In the genomic region with DNA sequence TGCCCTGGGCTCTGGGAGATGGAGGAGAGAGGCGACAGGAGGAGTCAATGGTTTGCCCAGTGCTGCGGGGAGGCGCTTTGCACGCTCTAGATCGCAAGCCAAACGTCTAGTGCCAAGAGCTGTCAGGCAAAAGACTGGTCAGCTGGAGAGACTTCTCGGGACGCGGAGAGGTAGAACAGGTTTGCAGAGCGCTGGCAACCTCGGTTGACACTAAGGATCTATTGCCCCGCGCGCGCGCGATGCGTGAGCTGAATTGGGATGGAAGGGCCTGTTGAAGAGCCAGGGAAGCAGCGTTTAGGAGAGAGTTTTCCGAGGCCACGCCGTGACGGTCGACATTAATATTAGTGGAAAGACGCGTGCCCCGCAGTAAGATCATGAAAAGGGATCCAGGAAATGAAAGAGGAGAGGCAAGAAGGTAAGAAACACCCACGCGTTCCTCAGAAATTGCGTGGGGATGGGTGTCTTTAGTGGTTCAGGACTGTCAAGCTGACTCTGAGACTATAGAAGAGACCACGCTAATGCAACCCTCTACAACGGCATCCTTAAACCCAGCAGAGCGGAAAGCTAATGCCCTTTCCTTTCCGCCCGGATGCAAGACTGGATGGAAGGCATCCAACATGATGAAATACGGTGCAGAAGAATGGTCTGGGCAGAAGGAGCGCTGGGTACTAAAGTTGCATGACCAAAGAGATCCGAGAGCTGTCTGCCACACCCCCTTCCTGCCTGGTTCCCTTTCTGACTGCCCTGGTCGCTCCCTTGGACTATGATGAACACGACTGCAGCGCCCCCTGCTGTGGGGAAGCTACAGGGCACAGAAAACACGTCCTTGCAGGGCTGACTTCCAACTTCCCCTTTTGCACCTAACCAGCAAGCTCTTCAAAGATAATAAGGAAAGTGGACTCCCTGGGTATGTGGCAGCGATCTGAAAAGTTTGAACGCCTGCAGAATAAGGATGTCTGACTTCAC, we compare ENCODE assay signal across 8 mouse cellular contexts. TPM values are rescaled to one million over a fixed set of nuclear protein-coding genes. Genes with fewer than 3 reads are reported as not detected.
DNase-seq lines count a peak whose midpoint lies in the region; ATAC-seq and TF ChIP-seq lines count a peak whose summit lies in the region.

No protein-coding gene starts in this region.

- H3K27me3 ChIP-seq in heart, embryonic 10.5 days (ENCODE audit: insufficient read depth, poor library complexity, severe bottlenecking), result no peaks in the 10 kb centered on the region
- H3K27me3 ChIP-seq in kidney, embryonic 15.5 days, result 0 out of 2 replicates have a peak, but pooled peaks cover 2% of the 10 kb centered on the region

- peaks cover 15% of the 10 kb centered on the region for H3K4me1 ChIP-seq in bone marrow macrophage, adult 2 months (ENCODE audit: control insufficient read depth, insufficient read depth, low read length)
- H3K4me1 ChIP-seq in embryonic fibroblast, embryonic 13.5 days (ENCODE audit: control insufficient read depth, insufficient read depth, low read length), result 0 out of 2 replicates have a peak, but pooled peaks cover 3% of the 10 kb centered on the region
- peaks cover 12% of the 10 kb centered on the region; the same call in 1 of the 2 replicates for H3K4me1 ChIP-seq in heart, embryonic 10.5 days
- peaks cover 38% of the 10 kb centered on the region for H3K4me1 ChIP-seq in kidney, embryonic 15.5 days

- ATAC-seq in kidney, embryonic 15.5 days (replicated peaks; ENCODE audit: low FRiP score), result peak; percentile 87
- peak; percentile 92 for ATAC-seq in monocyte, adult 5-6 weeks (replicated peaks; ENCODE audit: insufficient number of reproducible peaks, low FRiP score, low TSS enrichment, poor library complexity, severe bottlenecking)

- peak overlapping the region; percentile 91 for H3K4me2 ChIP-seq in kidney, embryonic 15.5 days

- H3K9ac ChIP-seq in kidney, embryonic 15.5 days, result peak overlapping the region; percentile 76

- H3K9me3 ChIP-seq in heart, embryonic 10.5 days, result no peaks in the 10 kb centered on the region
- H3K9me3 ChIP-seq in kidney, embryonic 15.5 days (replicated peaks), result no peaks in the 10 kb centered on the region

- peak; percentile 58 for TF ChIP-seq CTCF in bone marrow macrophage, adult 2 months (IDR thresholded peaks at IDR 0.05; ENCODE audit: low read depth, low read length)
- peak; percentile 91 for TF ChIP-seq CTCF in embryonic fibroblast, embryonic 13.5 days (IDR thresholded peaks at IDR 0.05; ENCODE audit: borderline replicate concordance, insufficient read depth, low read length)

- no peaks in the 10 kb centered on the region for H3K36me3 ChIP-seq in heart, embryonic 10.5 days
- no peaks in the 10 kb centered on the region for H3K36me3 ChIP-seq in kidney, embryonic 15.5 days

- DNase-seq in A20 (ENCODE audit: low read depth, low spot score) (peak; percentile 92), liver (peak; percentile 94)
- DNase-seq in heart, embryonic 10.5 days (ENCODE audit: low spot score), result peak; percentile 95
- DNase-seq in spleen, postnatal 4 days (ENCODE audit: low spot score in 2 of 2), result peak; percentile 81 to 92

- peak overlapping the region; percentile 84 for H3K4me3 ChIP-seq in bone marrow macrophage, adult 2 months (ENCODE audit: insufficient read depth, low read length)
- peak overlapping the region; percentile 77 for H3K4me3 ChIP-seq in embryonic fibroblast, embryonic 13.5 days (ENCODE audit: insufficient read depth, low read length)
- peak overlapping the region; percentile 83 for H3K4me3 ChIP-seq in heart, embryonic 10.5 days
- H3K4me3 ChIP-seq in kidney, embryonic 15.5 days (replicated peaks), result peak overlapping the region; percentile 85

- WGBS in heart, embryonic 10.5 days, result under 1% methylated on average over 44 of the region's 44 CpGs
- WGBS in kidney, embryonic 15.5 days, result under 1% methylated on average over 44 of the region's 44 CpGs

- H3K27ac ChIP-seq in bone marrow macrophage, adult 2 months (ENCODE audit: insufficient read depth, low read depth, low read length), result no peak overlapping the region
- peak overlapping the region; percentile 36 for H3K27ac ChIP-seq in embryonic fibroblast, embryonic 13.5 days (ENCODE audit: insufficient read depth, low read length)
- peak overlapping the region; percentile 89 for H3K27ac ChIP-seq in heart, embryonic 10.5 days
- peak overlapping the region; percentile 91 for H3K27ac ChIP-seq in kidney, embryonic 15.5 days

- no peak for TF ChIP-seq POLR2A in bone marrow macrophage, adult 2 months (IDR thresholded peaks at IDR 0.05; ENCODE audit: borderline replicate concordance, low read depth, low read length)
- peak; percentile 52 for TF ChIP-seq POLR2A in embryonic fibroblast, embryonic 13.5 days (IDR thresholded peaks at IDR 0.05; ENCODE audit: low read depth, low read length)

RNA-seq across cellular contexts. Expression of a gene that starts 0.7 kb away (rescaled TPM):
- polyA plus RNA-seq in bone marrow macrophage, adult 2 months (2012; ENCODE audit: insufficient read depth, insufficient read length, missing spikeins), result 0.77 and 1.3 TPM in 2 replicates
- polyA plus RNA-seq in embryonic fibroblast, embryonic 13.5 days (2011; ENCODE audit: insufficient read length, low read depth, missing spikeins), result 7.0 and 8.8 TPM in 2 replicates
- 4.1 and 6.9 TPM in 2 replicates for polyA plus RNA-seq in heart, embryonic 10.5 days (2016; fragmentation: Nextera tagmentation; extraction: Ambion mirVana)
- 9.9 and 10.8 TPM in 2 replicates for polyA plus RNA-seq in kidney, embryonic 15.5 days (2015; fragmentation: Nextera tagmentation; extraction: Ambion mirVana)
- total RNA-seq in monocyte, adult 5-6 weeks (2017), result 0.49 TPM in 1 of 3 replicates, not detected in the others
